Mouse (Mus musculus): ENCODE measurements at regions not wholly inside any gene's neighbourhood (a gene's known extent, or its start where the extent isn't known, plus 50 kb on each side); places are given as distances from the start of the nearest gene placed in this dataset.

DNA sequence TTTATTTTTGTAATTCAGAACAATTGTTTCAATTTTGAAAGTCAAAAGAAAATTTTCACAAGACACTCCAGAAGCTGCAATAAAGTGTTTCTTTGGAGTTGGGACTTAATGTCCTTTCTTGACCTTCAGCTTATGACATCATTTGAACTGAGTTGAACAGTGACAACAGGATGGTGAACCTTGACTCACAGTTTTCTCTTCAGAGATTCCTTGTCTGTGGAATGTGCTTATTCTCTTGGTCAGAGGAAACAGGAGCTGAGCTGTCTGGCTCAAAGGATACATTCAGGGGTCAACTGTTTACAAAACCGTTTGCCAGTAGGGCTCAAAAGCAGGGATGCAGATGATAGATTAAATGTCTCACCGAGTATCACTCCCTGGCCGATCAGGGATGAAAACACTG is 408.0 kb downstream of the Col12a1 start:
- 56% methylated on average over 3 of the region's 3 CpGs for WGBS (ENCODE audit: insufficient replicate concordance)
- H3K4me1 ChIP-seq = no peaks in the 10 kb centered on the region
- H3K4me2 ChIP-seq = no peak overlapping the region
- no peak overlapping the region for H3K4me3 ChIP-seq
- H3K27ac ChIP-seq = no peak overlapping the region
- no peak for ATAC-seq
- no peaks in the 10 kb centered on the region for H3K36me3 ChIP-seq
- H3K9ac ChIP-seq = no peak overlapping the region
- H3K9me3 ChIP-seq (replicated peaks) = no peaks in the 10 kb centered on the region
- H3K27me3 ChIP-seq (replicated peaks) = no peaks in the 10 kb centered on the region

GRCm38 (mm10) chr9:79317411-79317810 is 401.2 kb downstream of the Col12a1 start:
- no peak for ATAC-seq
- no peaks in the 10 kb centered on the region for H3K9me3 ChIP-seq (replicated peaks)
- no peaks in the 10 kb centered on the region for H3K36me3 ChIP-seq
- H3K4me1 ChIP-seq = no peaks in the 10 kb centered on the region
- no peaks in the 10 kb centered on the region for H3K27me3 ChIP-seq (replicated peaks)
- no peak overlapping the region for H3K4me3 ChIP-seq
- H3K27ac ChIP-seq = no peak overlapping the region
- H3K4me2 ChIP-seq = no peak overlapping the region
- no peak overlapping the region for H3K9ac ChIP-seq

- WGBS (ENCODE audit: insufficient replicate concordance) = 69% methylated on average over 15 of the region's 15 CpGs
- H3K4me3 ChIP-seq = no peak overlapping the region
- ATAC-seq = no peak
- H3K9me3 ChIP-seq (replicated peaks) = peaks cover 6% of the 10 kb centered on the region; the same call in 1 of the 2 replicates
- H3K4me2 ChIP-seq = no peak overlapping the region
- H3K9ac ChIP-seq = no peak overlapping the region
- no peaks in the 10 kb centered on the region for H3K27me3 ChIP-seq (replicated peaks)
- no peaks in the 10 kb centered on the region for H3K4me1 ChIP-seq
- no peak overlapping the region for H3K27ac ChIP-seq
- no peaks in the 10 kb centered on the region for H3K36me3 ChIP-seq
Measured at GRCm38 (mm10) chr9:79346371-79347096, 372.1 kb downstream of the Col12a1 start.

GRCm38 (mm10) chr9:79392020-79392419 is 326.6 kb downstream of the Col12a1 start:
- no peak for ATAC-seq
- Histone ChIP-seq H3K4me1 (no peaks in the 10 kb centered on the region), H3K9ac (no peak overlapping the region), H3K36me3 (no peaks in the 10 kb centered on the region), H3K9me3 (replicated peaks) (no peaks in the 10 kb centered on the region), H3K27ac (no peak overlapping the region), H3K4me2 (no peak overlapping the region), H3K27me3 (replicated peaks) (no peaks in the 10 kb centered on the region), H3K4me3 (no peak overlapping the region)
- WGBS (ENCODE audit: insufficient replicate concordance) = 73% methylated on average over 2 of the region's 2 CpGs

DNA sequence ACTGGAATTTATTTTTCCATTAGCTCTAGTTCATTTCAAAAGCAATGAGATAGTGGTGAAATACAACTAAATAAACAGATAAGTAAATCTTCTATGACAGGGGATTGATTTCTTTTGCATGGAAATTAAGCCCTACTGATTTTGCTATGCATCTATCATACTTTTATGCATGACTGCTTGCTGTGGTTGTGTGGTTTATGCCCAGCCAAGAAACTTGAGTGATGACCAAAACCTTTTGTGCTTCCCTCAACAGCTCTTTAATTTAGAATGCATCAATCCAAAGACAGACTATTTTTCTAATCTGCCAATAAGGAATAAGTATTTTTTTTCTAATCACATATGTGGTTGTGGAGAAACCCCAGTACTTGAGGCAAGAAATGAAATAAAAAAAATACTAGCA is 303.6 kb downstream of the Col12a1 start:
- Histone ChIP-seq H3K4me2 (no peak overlapping the region), H3K4me1 (no peaks in the 10 kb centered on the region), H3K27ac (no peak overlapping the region), H3K36me3 (no peaks in the 10 kb centered on the region), H3K9me3 (replicated peaks) (no peaks in the 10 kb centered on the region), H3K27me3 (replicated peaks) (no peaks in the 10 kb centered on the region), H3K4me3 (no peak overlapping the region), H3K9ac (no peak overlapping the region)
- ATAC-seq = no peak

DNA sequence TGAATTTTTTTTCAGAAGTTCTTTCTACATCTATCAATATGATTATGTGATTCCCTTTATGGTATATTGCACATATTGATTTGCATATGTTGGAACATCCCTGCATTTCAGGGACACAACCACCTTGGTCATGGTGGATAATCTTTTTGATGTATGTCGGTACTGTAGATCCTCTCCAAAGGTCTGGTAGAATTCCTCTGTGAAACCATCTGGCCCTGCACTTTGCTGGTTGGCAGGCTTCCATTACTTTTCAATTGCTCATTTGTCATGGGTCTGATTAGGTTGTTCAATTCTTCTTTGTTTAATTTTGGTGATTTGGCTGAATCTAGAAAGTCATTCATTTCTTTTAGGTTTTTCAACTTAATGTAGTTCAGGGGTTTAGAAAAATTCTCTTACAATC is 288.2 kb downstream of the Col12a1 start:
- H3K4me1 ChIP-seq = no peaks in the 10 kb centered on the region
- no peak overlapping the region for H3K9ac ChIP-seq
- no peaks in the 10 kb centered on the region for H3K36me3 ChIP-seq
- ATAC-seq = no peak
- H3K9me3 ChIP-seq (replicated peaks) = no peaks in the 10 kb centered on the region
- no peak overlapping the region for H3K4me2 ChIP-seq
- H3K27ac ChIP-seq = no peak overlapping the region
- no peaks in the 10 kb centered on the region for H3K27me3 ChIP-seq (replicated peaks)
- no peak overlapping the region for H3K4me3 ChIP-seq
- 60% methylated on average over 1 of the region's 1 CpGs for WGBS (ENCODE audit: insufficient replicate concordance)

DNA sequence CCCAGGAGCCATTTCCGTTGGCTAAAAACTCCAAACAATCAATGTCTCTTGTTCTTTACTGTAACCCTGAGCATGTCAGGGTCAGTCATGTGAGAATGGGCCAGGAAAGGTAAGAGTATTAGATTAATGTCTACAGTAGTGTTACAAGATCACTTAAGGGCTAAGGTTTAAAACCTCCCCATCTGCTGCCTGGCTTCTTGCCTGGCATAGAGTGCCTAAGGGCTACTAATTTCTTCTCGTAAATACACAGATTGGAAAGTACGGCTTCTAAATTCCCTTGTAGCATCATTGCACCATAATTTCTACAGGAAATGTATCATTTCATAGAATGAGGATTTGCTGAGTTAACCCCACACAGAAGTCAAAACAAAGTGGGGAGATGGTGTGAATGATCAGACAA is 281.0 kb downstream of the Col12a1 start:
- Histone ChIP-seq H3K4me3 (no peak overlapping the region), H3K4me1 (no peaks in the 10 kb centered on the region), H3K9me3 (replicated peaks) (no peaks in the 10 kb centered on the region), H3K4me2 (no peak overlapping the region), H3K27ac (no peak overlapping the region), H3K27me3 (replicated peaks) (no peaks in the 10 kb centered on the region), H3K9ac (no peak overlapping the region), H3K36me3 (no peaks in the 10 kb centered on the region)
- ATAC-seq = no peak
- 84% methylated on average over 3 of the region's 3 CpGs for WGBS (ENCODE audit: insufficient replicate concordance)

- H3K4me1 ChIP-seq = no peaks in the 10 kb centered on the region
- ATAC-seq = no peak
- 40% methylated on average over 11 of the region's 11 CpGs for WGBS (ENCODE audit: insufficient replicate concordance)
- H3K9ac ChIP-seq = no peak overlapping the region
- H3K27me3 ChIP-seq (replicated peaks) = no peaks in the 10 kb centered on the region
- H3K36me3 ChIP-seq = no peaks in the 10 kb centered on the region
- no peak overlapping the region for H3K4me3 ChIP-seq
- H3K4me2 ChIP-seq = no peak overlapping the region
- no peak overlapping the region for H3K27ac ChIP-seq
- no peaks in the 10 kb centered on the region for H3K9me3 ChIP-seq (replicated peaks)
Measured at GRCm38 (mm10) chr9:79439233-79439960, 279.2 kb downstream of the Col12a1 start.

GRCm38 (mm10) chr9:79455226-79455625 is 263.4 kb downstream of the Col12a1 start:
- no peaks in the 10 kb centered on the region for H3K4me1 ChIP-seq
- H3K4me3 ChIP-seq = no peak overlapping the region
- H3K9me3 ChIP-seq (replicated peaks) = no peaks in the 10 kb centered on the region
- no peak overlapping the region for H3K9ac ChIP-seq
- ATAC-seq = no peak
- no peak overlapping the region for H3K4me2 ChIP-seq
- no peaks in the 10 kb centered on the region for H3K36me3 ChIP-seq
- no peak overlapping the region for H3K27ac ChIP-seq
- WGBS (ENCODE audit: insufficient replicate concordance) = 61% methylated on average over 3 of the region's 3 CpGs
- H3K27me3 ChIP-seq (replicated peaks) = no peaks in the 10 kb centered on the region

- no peaks in the 10 kb centered on the region for H3K4me1 ChIP-seq
- H3K9me3 ChIP-seq (replicated peaks) = no peaks in the 10 kb centered on the region
- no peak overlapping the region for H3K9ac ChIP-seq
- no peak for ATAC-seq
- H3K4me3 ChIP-seq = no peak overlapping the region
- H3K36me3 ChIP-seq = no peaks in the 10 kb centered on the region
- WGBS (ENCODE audit: insufficient replicate concordance) = 23% methylated on average over 1 of the region's 1 CpGs
- no peak overlapping the region for H3K27ac ChIP-seq
- H3K27me3 ChIP-seq (replicated peaks) = no peaks in the 10 kb centered on the region
- no peak overlapping the region for H3K4me2 ChIP-seq
Measured at GRCm38 (mm10) chr9:79479118-79479517, 239.5 kb downstream of the Col12a1 start.

DNA sequence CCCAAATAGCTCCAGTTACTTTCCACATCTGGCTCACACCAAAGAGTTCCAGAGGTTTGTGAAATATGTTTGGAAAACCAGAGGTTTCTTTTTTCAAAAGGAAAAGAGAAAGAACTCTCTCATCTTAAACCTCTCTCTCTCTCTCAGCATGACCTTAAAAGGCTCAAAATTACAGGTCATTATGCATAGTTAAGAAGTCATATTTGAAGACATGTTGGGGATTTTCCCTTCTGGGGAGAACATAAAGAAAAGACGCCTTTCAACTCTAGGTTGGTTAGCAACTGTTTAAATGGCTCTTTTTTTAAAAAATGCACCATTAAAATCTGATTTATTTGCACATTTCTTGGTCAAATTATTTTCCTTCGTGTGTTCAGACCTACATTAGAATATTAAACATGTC is 218.4 kb downstream of the Col12a1 start:
- H3K36me3 ChIP-seq = no peaks in the 10 kb centered on the region
- H3K9ac ChIP-seq = no peak overlapping the region
- H3K4me3 ChIP-seq = no peak overlapping the region
- H3K27me3 ChIP-seq (replicated peaks) = no peaks in the 10 kb centered on the region
- 37% methylated on average over 2 of the region's 2 CpGs for WGBS (ENCODE audit: insufficient replicate concordance)
- H3K4me2 ChIP-seq = no peak overlapping the region
- H3K4me1 ChIP-seq = no peaks in the 10 kb centered on the region
- no peak overlapping the region for H3K27ac ChIP-seq
- ATAC-seq = no peak
- H3K9me3 ChIP-seq (replicated peaks) = 0 out of 2 replicates have a peak, but pooled peaks cover 2% of the 10 kb centered on the region

GRCm38 (mm10) chr9:79502034-79502433 is 216.6 kb downstream of the Col12a1 start:
- Histone ChIP-seq H3K4me1 (no peaks in the 10 kb centered on the region), H3K4me2 (no peak overlapping the region), H3K27me3 (replicated peaks) (no peaks in the 10 kb centered on the region), H3K27ac (no peak overlapping the region), H3K36me3 (no peaks in the 10 kb centered on the region), H3K9ac (no peak overlapping the region), H3K9me3 (replicated peaks) (0 out of 2 replicates have a peak, but pooled peaks cover 2% of the 10 kb centered on the region), H3K4me3 (no peak overlapping the region)
- ATAC-seq = no peak

- H3K4me2 ChIP-seq = no peak overlapping the region
- no peak overlapping the region for H3K4me3 ChIP-seq
- H3K4me1 ChIP-seq = no peaks in the 10 kb centered on the region
- no peak overlapping the region for H3K9ac ChIP-seq
- no peaks in the 10 kb centered on the region for H3K36me3 ChIP-seq
- ATAC-seq = no peak
- WGBS (ENCODE audit: insufficient replicate concordance) = 77% methylated on average over 7 of the region's 7 CpGs
- H3K9me3 ChIP-seq (replicated peaks) = no peaks in the 10 kb centered on the region
- H3K27me3 ChIP-seq (replicated peaks) = no peaks in the 10 kb centered on the region
- H3K27ac ChIP-seq = no peak overlapping the region
Measured at GRCm38 (mm10) chr9:79516384-79516783, 202.2 kb downstream of the Col12a1 start.
